8 mouse cellular contexts compared by ENCODE assay signal in the genomic region with DNA sequence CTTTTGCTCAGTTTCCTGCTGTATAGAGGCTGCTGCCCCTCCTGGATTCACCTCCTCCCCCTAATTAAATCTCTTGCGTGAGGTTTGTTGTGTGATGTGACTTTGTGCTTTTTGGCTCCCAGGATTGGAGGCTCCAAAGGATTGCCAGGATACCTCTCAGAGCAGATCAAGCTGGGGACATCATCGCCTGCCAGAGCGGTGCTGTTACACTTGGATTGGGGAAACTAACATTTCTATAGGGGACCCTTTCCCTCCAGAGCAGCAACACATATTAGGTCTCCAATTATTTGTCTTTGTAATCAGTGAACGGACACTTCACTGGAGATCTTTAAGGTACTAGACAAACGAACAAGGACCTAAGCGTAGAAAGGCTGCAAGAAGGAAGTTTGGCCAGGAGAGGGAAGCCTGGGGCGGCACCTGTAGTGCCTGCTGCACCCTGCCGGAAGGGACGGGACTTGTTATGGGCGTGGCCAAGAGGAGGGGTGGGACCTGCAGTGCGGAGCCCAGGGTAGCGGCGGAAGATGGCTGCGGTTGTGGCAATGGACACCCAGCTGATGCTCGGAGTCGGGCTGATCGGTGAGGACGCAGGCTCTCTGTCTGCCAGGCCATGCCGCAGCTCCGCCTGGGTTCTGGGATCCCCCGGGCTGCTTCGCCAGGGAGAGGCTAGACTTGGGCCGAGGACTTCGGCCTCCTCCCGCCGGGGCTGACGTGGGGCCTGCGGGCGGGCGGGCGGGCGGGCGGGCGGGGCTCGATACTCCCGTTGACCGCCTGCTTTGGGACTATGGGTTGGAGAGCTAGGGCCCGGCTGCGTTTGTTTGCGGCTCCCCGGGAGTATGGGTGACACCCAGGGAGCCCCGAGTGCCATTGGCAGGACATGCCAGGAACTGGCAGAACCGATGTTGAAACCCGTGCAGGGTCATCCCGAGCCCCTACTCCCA. TPM values are rescaled to one million over a fixed set of nuclear protein-coding genes. Genes with fewer than 3 reads are reported as not detected.
DNase-seq lines count a peak whose midpoint lies in the region; ATAC-seq lines count a peak whose summit lies in the region.

Gene Fam45a (plus strand): TSS at position 488 of the 938 bp plus-strand sequence.

- no peaks in the 10 kb centered on the region; the same call in 1 of the 2 replicates for H3K36me3 ChIP-seq in hindbrain, embryonic 16.5 days (ENCODE audit: control insufficient read depth, insufficient read depth, low read length)
- H3K36me3 ChIP-seq in macrophage (ENCODE audit: inconsistent target): peaks cover 7% of the 10 kb centered on the region; the same call in 1 of the 2 replicates

- H3K27me3 ChIP-seq in hindbrain, embryonic 16.5 days (replicated peaks; ENCODE audit: control insufficient read depth, insufficient read depth, low read length): no peaks in the 10 kb centered on the region

- H3K4me3 ChIP-seq in hindbrain, embryonic 16.5 days (ENCODE audit: low read length): peak within 1 kb of the TSS; percentile 81
- peak within 1 kb of the TSS; percentile 84 for H3K4me3 ChIP-seq in macrophage (ENCODE audit: inconsistent target)

- ATAC-seq in hindbrain, embryonic 16.5 days: peak; percentile 99

- no peaks in the 10 kb centered on the region for H3K9me3 ChIP-seq in hindbrain, embryonic 16.5 days (ENCODE audit: control insufficient read depth, low read length)

- peak within 1 kb of the TSS; percentile 76 for H3K27ac ChIP-seq in hindbrain, embryonic 16.5 days (ENCODE audit: low read depth, low read length)
- peak within 1 kb of the TSS; percentile 52 for H3K27ac ChIP-seq in macrophage

- peak within 1 kb of the TSS; percentile 93 for H3K9ac ChIP-seq in hindbrain, embryonic 16.5 days (ENCODE audit: low read depth, low read length)

- peak; percentile 85 for DNase-seq in WW6 (ENCODE audit: low read depth, low spot score)
- DNase-seq in cerebellum, postnatal 4 days (ENCODE audit: low spot score in 2 of 2): peak; percentile 73 to 82
- DNase-seq in gastrocnemius, adult 18-20 months (ENCODE audit: low spot score): peak; percentile 95
- peak; percentile 89 to 91 for DNase-seq in left cerebral cortex, adult 18-20 months (ENCODE audit: low spot score in 2 of 2)
- DNase-seq in right cerebral cortex, adult 18-20 months: peak; percentile 94
- DNase-seq in urinary bladder, postnatal 10 days (ENCODE audit: low spot score): peak; percentile 57

- 2% methylated on average over 29 of the region's 45 CpGs for WGBS in hindbrain, embryonic 16.5 days
- 8% methylated on average over 33 of the region's 45 CpGs for WGBS in macrophage (ENCODE audit: missing documents)

- H3K79me2 ChIP-seq in macrophage (ENCODE audit: inconsistent target): peaks cover 47% of the 10 kb centered on the region

- H3K4me1 ChIP-seq in hindbrain, embryonic 16.5 days (ENCODE audit: control insufficient read depth, insufficient read depth, low read depth, low read length): 0 out of 2 replicates have a peak, but pooled peaks cover 6% of the 10 kb centered on the region

- peak within 1 kb of the TSS; percentile 69 for H3K4me2 ChIP-seq in hindbrain, embryonic 16.5 days (ENCODE audit: low read length)

RNA-seq across cellular contexts. Expression of gene Fam45a, which starts in this region (rescaled TPM):
- total RNA-seq in gastrocnemius, adult 18-20 months (2021): 10 to 100 TPM; 11.9 to 12.4 TPM
- polyA plus RNA-seq in hindbrain, embryonic 16.5 days (2015; fragmentation: Nextera tagmentation; extraction: Ambion mirVana): 42.4 and 46.8 TPM in 2 replicates
- total RNA-seq in left cerebral cortex, adult 18-20 months (2021): 10 to 100 TPM; 34.4 to 46.9 TPM
- 10 to 100 TPM in 24 of 26 experiments, 1 to 10 TPM in 2; 5.5 to 73.2 (median 44.0) TPM for total RNA-seq in macrophage (2018; cell fraction: chromatin; rRNA removed)
- 10 to 100 TPM; 20.2 to 35.7 (median 30.4) TPM for total RNA-seq in macrophage (2018; cell fraction: cytosol; rRNA removed)
- 10 to 100 TPM in 25 of 26 experiments, 1 to 10 TPM in 1; 8.7 to 73.1 (median 30.2) TPM for total RNA-seq in macrophage (2018; cell fraction: nucleus; rRNA removed)
- 32.6 to 59.1 TPM (median 48.3 TPM) in 3 replicates for polyA plus RNA-seq in macrophage (2018)

Comparison
In these comparisons a context has a peak if more than half of its experiments do, and no peak if none do; other contexts are left out.
1. Peak in every context shown above with its lines: DNase-seq, ATAC-seq, H3K4me3 ChIP-seq and H3K27ac ChIP-seq.